Mouse (Mus musculus): ENCODE results near the gene Frmd4a. TPM values are rescaled to one million over a fixed set of nuclear protein-coding genes. Genes with fewer than 3 reads are reported as not detected.

Frmd4a gene
- polyA plus RNA-seq, 1 experiment from 2014 or later, result 28.8 TPM

GRCm38 (mm10) chr2:4532945-4533344 lies 515.4 kb downstream of the Frmd4a start:
- 89% methylated on average over 6 of the region's 6 CpGs for WGBS (ENCODE audit: insufficient replicate concordance)
- Histone ChIP-seq H3K4me3 (ENCODE audit: low read depth, low read length) (no peak overlapping the region), H3K4me2 (no peak overlapping the region), H3K9ac (ENCODE audit: low read depth, low read length) (no peak overlapping the region), H3K27ac (ENCODE audit: low read depth, low read length) (no peak overlapping the region), H3K9me3 (replicated peaks; ENCODE audit: control insufficient read depth, low read length) (no peaks in the 10 kb centered on the region), H3K4me1 (ENCODE audit: control insufficient read depth, insufficient read depth, low read length) (0 out of 2 replicates have a peak, but pooled peaks cover 4% of the 10 kb centered on the region), H3K27me3 (ENCODE audit: control insufficient read depth, insufficient read depth, low read length) (no peaks in the 10 kb centered on the region), H3K36me3 (ENCODE audit: control insufficient read depth, insufficient read depth, low read length) (peaks cover 6% of the 10 kb centered on the region; the same call in 1 of the 2 replicates)
- ATAC-seq (replicated peaks; ENCODE audit: insufficient number of reproducible peaks, low FRiP score, low TSS enrichment), result no peak

- H3K9me3 ChIP-seq (replicated peaks; ENCODE audit: control insufficient read depth, low read length), result no peaks in the 10 kb centered on the region
- H3K27ac ChIP-seq (ENCODE audit: low read depth, low read length), result no peak overlapping the region
- H3K27me3 ChIP-seq (ENCODE audit: control insufficient read depth, insufficient read depth, low read length), result no peaks in the 10 kb centered on the region
- WGBS (ENCODE audit: insufficient replicate concordance), result 84% methylated on average over 9 of the region's 9 CpGs
- H3K4me1 ChIP-seq (ENCODE audit: control insufficient read depth, insufficient read depth, low read length), result no peaks in the 10 kb centered on the region
- H3K36me3 ChIP-seq (ENCODE audit: control insufficient read depth, insufficient read depth, low read length), result peaks cover 6% of the 10 kb centered on the region; the same call in 1 of the 2 replicates
- no peak overlapping the region for H3K9ac ChIP-seq (ENCODE audit: low read depth, low read length)
- no peak for ATAC-seq (replicated peaks; ENCODE audit: insufficient number of reproducible peaks, low FRiP score, low TSS enrichment)
- no peak overlapping the region for H3K4me3 ChIP-seq (ENCODE audit: low read depth, low read length)
- no peak overlapping the region for H3K4me2 ChIP-seq
Observed at GRCm38 (mm10) chr2:4535187-4535864, 517.8 kb downstream of the Frmd4a start.

- peaks cover 33% of the 10 kb centered on the region for H3K4me1 ChIP-seq (ENCODE audit: control insufficient read depth, insufficient read depth, low read length)
- H3K27me3 ChIP-seq (ENCODE audit: control insufficient read depth, insufficient read depth, low read length), result no peaks in the 10 kb centered on the region
- 72% methylated on average over 4 of the region's 4 CpGs for WGBS (ENCODE audit: insufficient replicate concordance)
- no peak overlapping the region for H3K9ac ChIP-seq (ENCODE audit: low read depth, low read length)
- H3K36me3 ChIP-seq (ENCODE audit: control insufficient read depth, insufficient read depth, low read length), result peaks cover 3% of the 10 kb centered on the region; the same call in 1 of the 2 replicates
- ATAC-seq (replicated peaks; ENCODE audit: insufficient number of reproducible peaks, low FRiP score, low TSS enrichment), result no peak
- no peak overlapping the region for H3K4me3 ChIP-seq (ENCODE audit: low read depth, low read length)
- H3K27ac ChIP-seq (ENCODE audit: low read depth, low read length), result no peak overlapping the region
- H3K9me3 ChIP-seq (replicated peaks; ENCODE audit: control insufficient read depth, low read length), result no peaks in the 10 kb centered on the region
- H3K4me2 ChIP-seq, result no peak overlapping the region
Observed at GRCm38 (mm10) chr2:4541330-4541729, 523.8 kb downstream of the Frmd4a start.

GRCm38 (mm10) chr2:4541844-4542628 lies 524.5 kb downstream of the Frmd4a start:
- no peak for ATAC-seq (replicated peaks; ENCODE audit: insufficient number of reproducible peaks, low FRiP score, low TSS enrichment)

GRCm38 (mm10) chr2:4542629-4543416 lies 525.3 kb downstream of the Frmd4a start:
- peaks cover 33% of the 10 kb centered on the region for H3K4me1 ChIP-seq (ENCODE audit: control insufficient read depth, insufficient read depth, low read length)
- peak overlapping the region; percentile 66; the same call in 1 of the 2 replicates for H3K27ac ChIP-seq (ENCODE audit: low read depth, low read length)

More at GRCm38 (mm10) chr2:4541844-4542628, 524.5 kb downstream of the Frmd4a start:
- no peaks in the 10 kb centered on the region for H3K27me3 ChIP-seq (ENCODE audit: control insufficient read depth, insufficient read depth, low read length)
- peak overlapping the region; percentile 66 for H3K27ac ChIP-seq (ENCODE audit: low read depth, low read length)
- H3K4me2 ChIP-seq, result no peak overlapping the region
- H3K36me3 ChIP-seq (ENCODE audit: control insufficient read depth, insufficient read depth, low read length), result no peaks in the 10 kb centered on the region; the same call in 1 of the 2 replicates
- no peak overlapping the region for H3K9ac ChIP-seq (ENCODE audit: low read depth, low read length)
- 28% methylated on average over 11 of the region's 11 CpGs for WGBS (ENCODE audit: insufficient replicate concordance)
- H3K4me1 ChIP-seq (ENCODE audit: control insufficient read depth, insufficient read depth, low read length), result peaks cover 33% of the 10 kb centered on the region
- H3K9me3 ChIP-seq (replicated peaks; ENCODE audit: control insufficient read depth, low read length), result no peaks in the 10 kb centered on the region
- no peak overlapping the region for H3K4me3 ChIP-seq (ENCODE audit: low read depth, low read length)

GRCm38 (mm10) chr2:4543417-4543775 lies 525.9 kb downstream of the Frmd4a start:
- Histone ChIP-seq H3K4me3 (ENCODE audit: low read depth, low read length) (no peak overlapping the region), H3K9me3 (replicated peaks; ENCODE audit: control insufficient read depth, low read length) (no peaks in the 10 kb centered on the region), H3K36me3 (ENCODE audit: control insufficient read depth, insufficient read depth, low read length) (no peaks in the 10 kb centered on the region; the same call in 1 of the 2 replicates), H3K27ac (ENCODE audit: low read depth, low read length) (no peak overlapping the region), H3K27me3 (ENCODE audit: control insufficient read depth, insufficient read depth, low read length) (no peaks in the 10 kb centered on the region), H3K4me1 (ENCODE audit: control insufficient read depth, insufficient read depth, low read length) (peaks cover 33% of the 10 kb centered on the region), H3K9ac (ENCODE audit: low read depth, low read length) (no peak overlapping the region), H3K4me2 (no peak overlapping the region)
- no peak for ATAC-seq (replicated peaks; ENCODE audit: insufficient number of reproducible peaks, low FRiP score, low TSS enrichment)
- WGBS (ENCODE audit: insufficient replicate concordance), result 38% methylated on average over 1 of the region's 1 CpGs

More at GRCm38 (mm10) chr2:4542629-4543416, 525.3 kb downstream of the Frmd4a start:
- Histone ChIP-seq H3K27me3 (ENCODE audit: control insufficient read depth, insufficient read depth, low read length) (no peaks in the 10 kb centered on the region), H3K4me3 (ENCODE audit: low read depth, low read length) (no peak overlapping the region), H3K9ac (ENCODE audit: low read depth, low read length) (no peak overlapping the region), H3K36me3 (ENCODE audit: control insufficient read depth, insufficient read depth, low read length) (no peaks in the 10 kb centered on the region; the same call in 1 of the 2 replicates), H3K9me3 (replicated peaks; ENCODE audit: control insufficient read depth, low read length) (no peaks in the 10 kb centered on the region), H3K4me2 (no peak overlapping the region)
- ATAC-seq (replicated peaks; ENCODE audit: insufficient number of reproducible peaks, low FRiP score, low TSS enrichment), result no peak
- 58% methylated on average over 11 of the region's 11 CpGs for WGBS (ENCODE audit: insufficient replicate concordance)

- WGBS (ENCODE audit: insufficient replicate concordance), result 53% methylated on average over 5 of the region's 5 CpGs
- Histone ChIP-seq H3K4me3 (ENCODE audit: low read depth, low read length) (no peak overlapping the region), H3K27ac (ENCODE audit: low read depth, low read length) (no peak overlapping the region), H3K4me1 (ENCODE audit: control insufficient read depth, insufficient read depth, low read length) (peaks cover 33% of the 10 kb centered on the region), H3K9ac (ENCODE audit: low read depth, low read length) (no peak overlapping the region), H3K27me3 (ENCODE audit: control insufficient read depth, insufficient read depth, low read length) (no peaks in the 10 kb centered on the region), H3K9me3 (replicated peaks; ENCODE audit: control insufficient read depth, low read length) (no peaks in the 10 kb centered on the region), H3K4me2 (no peak overlapping the region), H3K36me3 (ENCODE audit: control insufficient read depth, insufficient read depth, low read length) (no peaks in the 10 kb centered on the region; the same call in 1 of the 2 replicates)
- ATAC-seq (replicated peaks; ENCODE audit: insufficient number of reproducible peaks, low FRiP score, low TSS enrichment), result no peak
Observed at GRCm38 (mm10) chr2:4544360-4544759, 526.8 kb downstream of the Frmd4a start.

- no peak for ATAC-seq (replicated peaks; ENCODE audit: insufficient number of reproducible peaks, low FRiP score, low TSS enrichment)
- 85% methylated on average over 6 of the region's 6 CpGs for WGBS (ENCODE audit: insufficient replicate concordance)
- Histone ChIP-seq H3K4me3 (ENCODE audit: low read depth, low read length) (no peak overlapping the region), H3K4me2 (no peak overlapping the region), H3K9ac (ENCODE audit: low read depth, low read length) (no peak overlapping the region), H3K36me3 (ENCODE audit: control insufficient read depth, insufficient read depth, low read length) (no peaks in the 10 kb centered on the region; the same call in 1 of the 2 replicates), H3K27ac (ENCODE audit: low read depth, low read length) (no peak overlapping the region), H3K9me3 (replicated peaks; ENCODE audit: control insufficient read depth, low read length) (no peaks in the 10 kb centered on the region), H3K4me1 (ENCODE audit: control insufficient read depth, insufficient read depth, low read length) (peaks cover 38% of the 10 kb centered on the region), H3K27me3 (ENCODE audit: control insufficient read depth, insufficient read depth, low read length) (no peaks in the 10 kb centered on the region)
Observed at GRCm38 (mm10) chr2:4545261-4545660, 527.7 kb downstream of the Frmd4a start.
